Mouse (Mus musculus): ENCODE data around the gene Plekho2.

DNA sequence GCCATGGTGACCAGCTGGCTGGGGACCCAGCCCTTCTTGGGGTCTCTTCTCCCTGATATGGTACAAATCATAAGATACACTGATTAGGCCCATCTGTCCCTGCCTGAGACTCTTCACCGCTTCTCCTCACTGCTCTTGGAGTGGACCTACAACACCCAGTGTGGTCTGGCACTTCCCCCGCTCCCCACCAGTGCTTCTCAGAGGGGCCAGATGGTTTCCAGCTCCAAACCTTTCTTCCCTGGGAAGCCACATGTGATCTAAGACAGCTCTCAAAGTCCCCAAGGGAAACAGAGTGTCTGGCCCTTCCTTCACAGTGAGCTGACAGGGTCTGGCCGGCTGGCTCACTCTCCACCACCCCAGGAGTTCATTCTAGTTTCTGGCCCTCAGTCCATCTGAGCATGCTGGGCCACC, 65.0 kb downstream of the Plekho2 start:
- TF ChIP-seq CTCF (IDR thresholded peaks at IDR 0.05; ENCODE audit: borderline replicate concordance, insufficient read depth, low read length) (no peak), POLR2A (IDR thresholded peaks at IDR 0.05; ENCODE audit: low read depth, low read length) (no peak)

All from embryonic fibroblast, embryonic 13.5 days (primary cell).